Mouse (Mus musculus) olfactory bulb, adult 2 months (tissue): Measurements from ENCODE around the gene Tmtc1. TPM values are rescaled to one million over a fixed set of nuclear protein-coding genes. Genes with fewer than 3 reads are reported as not detected.
A peak's percentile ranks its signal among the peaks of the same experiment; 100 is the strongest.

Experiments
- H3K27ac ChIP-seq: fragments of 200-500 bp; 2 replicates; pipeline ENCODE4 v1.5.1; 2012; ENCODE audit warnings: low read depth, low read length; ENCODE audit not compliant: insufficient read depth
- H3K4me1 ChIP-seq: fragments of 200-500 bp; 2 replicates; pipeline ENCODE4 v1.6.1; 2012; ENCODE audit warnings: low read length; ENCODE audit not compliant: control insufficient read depth, insufficient read depth
- H3K4me3 ChIP-seq: fragments of 200-500 bp; 2 replicates; pipeline ENCODE4 v1.5.1; 2012; ENCODE audit warnings: mild to moderate bottlenecking, low read depth, low read length, moderate library complexity; ENCODE audit not compliant: insufficient read depth
- CTCF ChIP-seq: fragments of 200-500 bp; IDR thresholded peaks from 2 replicates; pipeline ENCODE4 v1.5.1; 2012; ENCODE audit warnings: low read depth, mild to moderate bottlenecking, low read length, moderate library complexity; ENCODE audit not compliant: insufficient read depth
- POLR2A ChIP-seq: fragments of 200-500 bp; IDR thresholded peaks from 2 replicates; pipeline ENCODE4 v1.6.1; 2012; ENCODE audit warnings: mild to moderate bottlenecking, low read depth, low read length, moderate library complexity; ENCODE audit not compliant: insufficient read depth
- WGBS: fragments of 180-500 bp; shearing (Covaris S2); methylation state at CpG from one replicate; pipeline ENCODE4 v1.1.7; 2018; 5-methylcytosine and 5-hydroxymethylcytosine counted together
- polyA plus RNA-seq: library from polyadenylated mRNA; stranded (reverse); fragments of >200 nt; gene quantifications from 2 replicates; pipeline ENCODE4 v1.2.4, GENCODE M21; 2012; ENCODE audit warnings: low replicate concordance; ENCODE audit not compliant: missing spikeins, insufficient read depth, insufficient read length

The Tmtc1 gene
- polyA plus RNA-seq, 1 experiment: not detected

DNA sequence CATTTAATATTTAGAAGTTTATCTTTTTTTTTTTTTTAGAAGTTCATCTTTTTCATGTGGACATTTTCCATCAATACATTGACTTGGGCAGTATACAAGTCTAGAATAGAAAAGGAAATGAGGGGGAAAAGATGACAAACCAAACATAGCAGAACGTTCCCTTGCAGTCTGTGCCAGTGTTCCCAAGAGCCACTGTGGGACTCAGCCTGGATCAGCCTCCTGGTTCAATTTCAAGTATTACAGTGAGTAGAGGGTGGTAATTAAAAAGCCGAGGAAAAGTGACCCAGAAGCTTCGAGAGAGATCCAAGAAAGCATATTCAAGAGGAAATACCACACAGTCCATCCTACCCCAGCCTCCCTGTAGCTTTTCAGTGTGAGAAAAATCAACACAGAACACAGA lies 40.4 kb downstream of the Tmtc1 start:
- Histone ChIP-seq H3K4me1 (peaks cover 5% of the 10 kb centered on the region; the same call in 1 of the 2 replicates), H3K4me3 (no peak overlapping the region), H3K27ac (0 out of 2 replicates have a peak overlapping the region, but pooled peaks have one; percentile 44)
- no peak for TF ChIP-seq POLR2A
- no peak for TF ChIP-seq CTCF
- WGBS: 33% methylated on average over 3 of the region's 3 CpGs

DNA sequence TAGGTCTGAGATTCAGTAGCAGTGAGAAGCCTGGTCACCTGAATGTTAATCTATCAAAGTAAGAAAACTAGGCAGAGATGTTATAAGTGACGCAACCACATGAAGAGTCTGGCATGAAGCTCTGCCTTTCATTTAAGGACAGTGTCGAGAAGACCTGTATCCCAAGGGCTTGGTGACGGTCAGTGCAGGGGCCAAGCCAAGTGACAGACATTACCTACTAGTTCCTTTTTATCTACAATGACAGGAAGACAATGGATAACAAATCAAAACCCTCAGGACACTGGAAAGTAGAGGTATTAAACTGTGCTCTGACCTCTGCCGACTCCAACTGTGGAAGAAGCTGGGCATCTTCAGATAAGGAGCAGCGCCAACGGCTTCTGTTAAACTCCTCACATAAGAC lies 43.2 kb downstream of the Tmtc1 start:
- Histone ChIP-seq H3K27ac (no peak overlapping the region), H3K4me1 (peaks cover 9% of the 10 kb centered on the region), H3K4me3 (no peak overlapping the region)
- 88% methylated on average over 6 of the region's 6 CpGs for WGBS
- TF ChIP-seq POLR2A (no peak), CTCF (no peak)

DNA sequence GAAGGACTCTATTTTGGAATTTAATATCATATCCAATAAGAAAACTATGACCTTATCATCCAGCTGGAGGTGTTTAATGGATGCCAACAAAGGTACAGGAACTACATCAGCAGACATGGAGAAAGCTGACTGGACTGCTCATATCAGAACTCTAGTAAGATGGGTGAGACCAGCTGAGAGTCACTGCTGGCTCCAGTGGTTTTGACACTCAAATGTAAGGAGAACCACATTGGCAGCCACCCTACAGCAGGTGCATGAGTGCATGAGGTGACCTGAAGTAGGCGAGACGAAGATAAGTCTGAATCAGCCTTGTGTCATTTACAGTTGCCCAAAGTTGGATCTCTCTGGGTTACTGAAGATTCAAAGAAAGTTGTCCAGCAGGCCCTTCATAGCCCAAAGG lies 44.6 kb downstream of the Tmtc1 start:
- Histone ChIP-seq H3K27ac (peak overlapping the region; percentile 74), H3K4me3 (no peak overlapping the region), H3K4me1 (peaks cover 9% of the 10 kb centered on the region)
- WGBS: 81% methylated on average over 2 of the region's 2 CpGs
- no peak for TF ChIP-seq POLR2A
- no peak for TF ChIP-seq CTCF

DNA sequence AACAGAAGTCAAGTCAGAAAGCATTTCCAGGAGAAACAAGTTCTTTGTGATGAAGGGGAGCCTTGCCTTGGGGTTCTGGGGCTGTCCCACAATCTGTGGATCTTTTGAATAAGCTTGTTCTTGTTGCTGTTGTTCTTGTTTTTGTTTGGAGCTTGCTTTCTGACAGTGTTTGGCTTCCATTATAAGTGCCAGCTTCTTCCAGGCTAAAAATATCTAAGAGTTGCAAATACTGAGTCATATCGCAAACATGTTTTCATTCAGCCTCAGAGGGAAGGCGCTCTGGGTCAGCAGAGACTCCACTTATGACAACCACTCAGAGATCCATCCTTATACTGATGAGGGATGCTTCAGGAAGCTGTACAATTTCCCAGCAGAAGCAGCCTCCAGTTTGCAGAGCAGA lies 45.3 kb downstream of the Tmtc1 start:
- peaks cover 9% of the 10 kb centered on the region for H3K4me1 ChIP-seq
- WGBS: 24% methylated on average over 2 of the region's 2 CpGs
- H3K27ac ChIP-seq: peak overlapping the region; percentile 74
- TF ChIP-seq POLR2A: no peak
- TF ChIP-seq CTCF: no peak
- no peak overlapping the region for H3K4me3 ChIP-seq

DNA sequence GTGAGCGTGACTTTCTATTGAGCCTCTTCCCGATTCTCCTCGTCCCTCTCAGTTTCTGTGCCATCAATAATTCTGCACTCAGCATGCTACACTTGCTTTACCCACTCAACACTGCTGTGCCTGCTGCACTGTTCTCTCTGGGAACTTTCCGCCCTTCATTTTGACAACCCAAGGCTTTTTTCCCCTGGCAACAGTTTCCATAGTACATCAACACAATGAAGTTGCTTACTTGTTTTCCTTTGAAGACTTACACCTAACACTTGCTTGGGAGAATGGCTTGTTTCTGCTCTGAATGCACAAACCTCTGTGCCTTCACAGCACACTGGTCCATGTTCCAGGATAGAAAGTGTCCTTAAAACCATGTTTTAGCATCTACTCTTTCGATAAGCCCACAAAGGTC lies 46.9 kb downstream of the Tmtc1 start:
- 0 out of 2 replicates have a peak overlapping the region, but pooled peaks have one; percentile 18 for H3K27ac ChIP-seq
- no peak overlapping the region for H3K4me3 ChIP-seq
- TF ChIP-seq CTCF: no peak
- no peak for TF ChIP-seq POLR2A
- H3K4me1 ChIP-seq: peaks cover 19% of the 10 kb centered on the region
- 49% methylated on average over 5 of the region's 5 CpGs for WGBS

DNA sequence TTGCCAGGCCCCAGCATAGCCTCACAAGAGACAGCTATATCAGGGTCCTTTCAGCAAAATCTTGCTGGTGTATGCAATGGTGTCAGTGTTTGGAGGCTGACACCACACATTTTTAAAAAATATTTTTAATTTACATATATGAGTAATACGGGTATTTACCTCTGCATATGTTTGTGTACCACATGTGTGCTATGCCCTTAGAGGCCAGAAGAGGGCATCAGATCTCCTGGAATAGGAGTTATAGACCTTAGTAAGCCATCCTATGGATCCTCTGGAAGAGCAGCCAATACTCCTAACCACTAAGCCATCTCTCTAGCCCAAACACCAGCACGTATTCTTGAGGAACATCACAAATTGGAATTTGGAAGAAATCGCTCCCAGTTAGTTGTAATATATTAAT lies 48.9 kb downstream of the Tmtc1 start:
- WGBS: 95% methylated on average over 3 of the region's 3 CpGs
- no peak for TF ChIP-seq CTCF
- TF ChIP-seq POLR2A: no peak
- H3K4me1 ChIP-seq: peaks cover 28% of the 10 kb centered on the region
- H3K4me3 ChIP-seq: no peak overlapping the region
- H3K27ac ChIP-seq: no peak overlapping the region

DNA sequence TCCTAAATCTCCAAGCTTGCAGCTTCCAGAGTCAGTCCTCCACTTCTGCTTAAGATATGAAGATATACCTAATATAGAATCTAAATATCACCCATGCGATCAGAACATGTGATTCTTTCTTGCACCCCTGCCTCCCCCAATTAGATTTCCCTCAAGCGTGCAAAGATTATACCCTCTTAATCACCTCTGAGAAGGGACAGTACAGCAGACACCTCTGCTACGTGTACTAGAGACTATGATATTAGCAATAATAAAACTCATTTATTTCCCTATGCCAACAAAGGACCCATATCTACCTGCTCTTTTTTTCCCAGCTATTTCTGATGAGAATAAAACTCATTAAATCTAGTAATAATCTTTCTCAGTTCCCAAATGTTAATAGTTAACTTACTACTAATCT lies 49.9 kb downstream of the Tmtc1 start:
- 0 out of 2 replicates have a peak overlapping the region, but pooled peaks have one; percentile 29 for H3K27ac ChIP-seq
- peaks cover 29% of the 10 kb centered on the region for H3K4me1 ChIP-seq
- WGBS: 61% methylated on average over 3 of the region's 3 CpGs
- no peak overlapping the region for H3K4me3 ChIP-seq
- no peak for TF ChIP-seq POLR2A
- TF ChIP-seq CTCF: no peak

DNA sequence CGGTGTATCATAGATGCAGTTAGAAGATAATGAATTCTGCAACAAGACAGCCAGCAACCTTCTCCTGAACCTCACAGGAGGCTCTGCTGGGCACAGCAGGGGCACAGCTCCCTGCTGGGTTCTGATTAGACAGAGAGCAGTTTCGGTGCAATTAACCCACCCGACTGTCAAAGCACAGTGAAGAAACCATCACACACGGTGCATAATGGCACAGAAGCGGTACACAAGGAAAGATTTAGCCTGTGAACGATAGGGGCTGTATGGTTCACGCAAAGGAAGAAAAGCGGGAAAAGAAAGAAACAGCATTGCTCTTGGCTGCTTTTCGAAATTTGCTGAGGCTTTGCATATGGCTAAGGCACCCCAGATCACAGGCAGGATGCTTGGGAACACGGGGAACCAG lies 52.0 kb downstream of the Tmtc1 start:
- TF ChIP-seq POLR2A (no peak), CTCF (no peak)
- Histone ChIP-seq H3K4me1 (peaks cover 25% of the 10 kb centered on the region), H3K27ac (peak overlapping the region; percentile 62), H3K4me3 (no peak overlapping the region)
- 15% methylated on average over 10 of the region's 10 CpGs for WGBS

DNA sequence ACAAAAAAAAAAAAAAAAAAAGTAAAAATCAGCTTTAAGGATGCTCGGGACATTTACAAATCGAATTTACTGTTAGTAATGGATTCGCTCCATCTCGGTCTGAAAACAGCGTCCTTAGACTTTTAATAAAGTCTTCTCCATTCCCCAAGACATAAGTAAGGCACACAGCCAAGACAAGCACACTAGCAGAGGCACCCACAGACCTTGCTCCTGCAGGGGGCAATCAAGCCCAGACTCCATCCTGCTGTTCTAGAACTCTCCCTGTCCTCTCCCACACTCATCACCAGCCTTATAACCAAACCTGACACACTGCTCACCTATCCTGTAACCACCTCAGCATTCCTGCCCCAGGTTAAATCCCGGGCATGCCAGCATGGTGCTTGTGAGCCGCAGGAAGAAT lies 52.9 kb downstream of the Tmtc1 start:
- peaks cover 20% of the 10 kb centered on the region for H3K4me1 ChIP-seq

More for the DNA sequence above, 52.9 kb downstream of the Tmtc1 start:
- TF ChIP-seq CTCF (no peak), POLR2A (no peak)
- WGBS: 59% methylated on average over 7 of the region's 7 CpGs
- Histone ChIP-seq H3K4me3 (no peak overlapping the region), H3K27ac (peak overlapping the region; percentile 62; the same call in 1 of the 2 replicates)
